Mouse (Mus musculus): Measurements from ENCODE around the gene Phb. TPM values are rescaled to one million over a fixed set of nuclear protein-coding genes. Genes with fewer than 3 reads are reported as not detected.
A peak's percentile ranks its signal among the peaks of the same experiment; 100 is the strongest.

Gene Phb
- polyA plus RNA-seq, 1 experiment from 2014 or later: 147 TPM

DNA sequence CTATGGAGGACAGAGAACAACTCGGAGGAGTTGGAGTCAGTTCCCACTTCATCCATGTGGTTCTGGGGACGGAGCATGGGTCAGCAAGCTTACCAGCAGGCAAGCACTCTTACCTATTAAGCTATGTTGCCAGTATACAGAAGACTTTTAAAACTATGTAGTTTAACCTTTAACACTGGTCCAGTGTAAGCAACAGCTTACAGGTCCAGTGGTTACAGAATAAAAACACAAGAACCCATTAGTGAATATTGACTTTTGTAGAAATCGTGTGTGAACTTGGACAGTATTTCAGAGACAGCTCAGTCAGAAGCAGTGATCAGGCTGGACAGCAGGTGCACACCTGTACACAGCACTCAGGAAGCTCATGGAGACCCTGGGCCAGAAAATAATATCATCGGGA, 57.7 kb downstream of the Phb start:
- 91% methylated on average over 4 of the region's 4 CpGs for WGBS
- Histone ChIP-seq H3K27ac (ENCODE audit: low read depth, low read length) (no peak overlapping the region), H3K9me3 (ENCODE audit: control insufficient read depth) (no peaks in the 10 kb centered on the region), H3K9ac (ENCODE audit: low read depth, low read length) (no peak overlapping the region), H3K4me1 (replicated peaks; ENCODE audit: control insufficient read depth, insufficient read depth, low read length) (peaks cover 6% of the 10 kb centered on the region; the same call in 1 of the 2 replicates), H3K27me3 (replicated peaks; ENCODE audit: control insufficient read depth, insufficient read depth, low read length) (no peaks in the 10 kb centered on the region), H3K4me3 (ENCODE audit: low read depth, low read length) (no peak overlapping the region), H3K4me2 (replicated peaks; ENCODE audit: low read depth) (no peak overlapping the region), H3K36me3 (ENCODE audit: control insufficient read depth, insufficient read depth) (no peaks in the 10 kb centered on the region)
- no peak for TF ChIP-seq CTCF (IDR thresholded peaks at IDR 0.05; ENCODE audit: low read depth)
- no peak for ATAC-seq

DNA sequence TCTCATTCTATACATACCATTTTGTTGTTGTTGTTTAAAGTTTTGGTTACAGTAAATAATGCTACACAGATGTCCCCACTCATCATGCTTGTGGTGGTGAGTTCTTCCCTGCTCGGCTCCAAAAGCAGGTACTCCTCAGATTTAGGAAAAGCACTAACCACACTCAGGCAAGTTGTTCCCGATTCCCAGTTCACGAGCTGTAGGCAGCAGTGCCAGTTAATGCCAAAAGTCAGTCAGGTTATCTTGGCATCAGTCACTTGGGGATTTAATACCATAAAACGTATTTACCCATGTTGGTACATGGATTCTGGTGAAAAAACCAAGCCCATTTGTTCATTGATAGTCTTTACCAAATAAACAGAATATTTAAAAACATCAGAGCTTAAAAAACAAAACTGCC, 59.4 kb downstream of the Phb start:
- Histone ChIP-seq H3K9me3 (ENCODE audit: control insufficient read depth) (no peaks in the 10 kb centered on the region), H3K36me3 (ENCODE audit: control insufficient read depth, insufficient read depth) (no peaks in the 10 kb centered on the region), H3K4me3 (ENCODE audit: low read depth, low read length) (no peak overlapping the region), H3K27ac (ENCODE audit: low read depth, low read length) (no peak overlapping the region), H3K4me1 (replicated peaks; ENCODE audit: control insufficient read depth, insufficient read depth, low read length) (peaks cover 6% of the 10 kb centered on the region; the same call in 1 of the 2 replicates), H3K27me3 (replicated peaks; ENCODE audit: control insufficient read depth, insufficient read depth, low read length) (no peaks in the 10 kb centered on the region), H3K4me2 (replicated peaks; ENCODE audit: low read depth) (no peak overlapping the region), H3K9ac (ENCODE audit: low read depth, low read length) (no peak overlapping the region)
- no peak for TF ChIP-seq CTCF (IDR thresholded peaks at IDR 0.05; ENCODE audit: low read depth)
- WGBS: 61% methylated on average over 4 of the region's 4 CpGs
- no peak for ATAC-seq

GRCm38 (mm10) chr11:95727947-95728346, 61.2 kb downstream of the Phb start:
- Histone ChIP-seq H3K4me3 (ENCODE audit: low read depth, low read length) (no peak overlapping the region), H3K9me3 (ENCODE audit: control insufficient read depth) (no peaks in the 10 kb centered on the region), H3K4me2 (replicated peaks; ENCODE audit: low read depth) (no peak overlapping the region), H3K9ac (ENCODE audit: low read depth, low read length) (no peak overlapping the region), H3K36me3 (ENCODE audit: control insufficient read depth, insufficient read depth) (no peaks in the 10 kb centered on the region), H3K4me1 (replicated peaks; ENCODE audit: control insufficient read depth, insufficient read depth, low read length) (peaks cover 6% of the 10 kb centered on the region; the same call in 1 of the 2 replicates), H3K27me3 (replicated peaks; ENCODE audit: control insufficient read depth, insufficient read depth, low read length) (no peaks in the 10 kb centered on the region), H3K27ac (ENCODE audit: low read depth, low read length) (no peak overlapping the region)
- 64% methylated on average over 5 of the region's 5 CpGs for WGBS
- TF ChIP-seq CTCF (IDR thresholded peaks at IDR 0.05; ENCODE audit: low read depth): no peak
- no peak for ATAC-seq

DNA sequence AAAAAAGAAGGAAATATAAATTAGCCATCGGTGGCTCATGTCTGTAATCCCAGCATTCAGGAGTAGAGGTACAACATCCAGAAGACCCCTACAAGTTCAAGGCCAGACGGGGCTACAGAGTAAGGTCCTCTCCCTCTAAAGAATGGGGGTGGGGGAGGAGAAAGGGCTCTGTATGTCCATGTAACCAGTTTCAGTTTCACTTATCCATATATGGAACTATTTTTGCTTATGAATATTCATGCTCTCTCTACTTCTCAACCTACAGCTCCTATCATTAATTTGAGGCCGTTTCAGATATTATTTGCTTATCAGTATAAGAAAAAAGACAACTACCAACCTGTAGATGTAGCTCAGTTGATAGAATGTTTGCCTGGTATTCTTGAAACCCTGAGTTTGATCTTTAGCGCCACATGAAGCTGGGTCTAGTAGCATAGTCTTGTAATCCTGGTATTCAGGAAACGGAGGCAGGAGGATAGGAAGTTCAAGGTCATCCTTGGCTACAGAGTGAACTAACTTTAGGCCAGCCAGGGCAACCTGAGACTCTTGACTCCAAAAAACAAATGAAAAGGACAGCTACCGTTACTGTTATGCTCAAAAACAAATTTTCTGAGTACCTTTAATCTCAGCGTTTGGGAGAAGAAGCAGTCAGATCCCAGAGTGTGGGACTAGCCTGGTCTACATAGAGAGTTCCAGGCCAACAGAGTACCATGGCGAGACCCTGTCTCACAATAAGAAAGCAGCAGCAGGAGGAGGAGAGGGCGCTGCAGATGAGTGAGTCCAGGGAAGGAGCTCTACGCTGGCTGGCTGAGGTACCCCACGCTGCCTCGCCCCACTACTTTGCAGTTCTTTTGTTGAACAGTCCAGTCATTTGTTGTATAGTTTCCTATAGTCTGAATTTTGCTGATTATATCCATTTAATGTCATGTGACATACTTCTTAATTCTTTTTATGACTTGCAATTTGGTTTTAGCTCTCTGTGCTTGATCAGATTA, 62.5 kb downstream of the Phb start:
- no peaks in the 10 kb centered on the region for H3K27me3 ChIP-seq (replicated peaks; ENCODE audit: control insufficient read depth, insufficient read depth, low read length)
- H3K27ac ChIP-seq (ENCODE audit: low read depth, low read length): 0 out of 2 replicates have a peak overlapping the region, but pooled peaks have one; percentile 9
- peak overlapping the region; percentile 40 for H3K4me2 ChIP-seq (replicated peaks; ENCODE audit: low read depth)
- WGBS: 76% methylated on average over 12 of the region's 12 CpGs
- no peak overlapping the region for H3K9ac ChIP-seq (ENCODE audit: low read depth, low read length)
- TF ChIP-seq CTCF (IDR thresholded peaks at IDR 0.05; ENCODE audit: low read depth): no peak
- no peaks in the 10 kb centered on the region for H3K36me3 ChIP-seq (ENCODE audit: control insufficient read depth, insufficient read depth)
- no peak for ATAC-seq
- peaks cover 6% of the 10 kb centered on the region; the same call in 1 of the 2 replicates for H3K4me1 ChIP-seq (replicated peaks; ENCODE audit: control insufficient read depth, insufficient read depth, low read length)
- no peaks in the 10 kb centered on the region for H3K9me3 ChIP-seq (ENCODE audit: control insufficient read depth)
- 0 out of 2 replicates have a peak overlapping the region, but pooled peaks have one; percentile 12 for H3K4me3 ChIP-seq (ENCODE audit: low read depth, low read length)

Other genes with a start within 250 kb of the Phb start
- 0.22 and 0.43 TPM in 2 replicates for gene Nxph3, start 152.4 kb upstream of the Phb start, polyA plus RNA-seq (2015; fragmentation: Nextera tagmentation; extraction: Ambion mirVana)
- gene Ngfr, start 79.2 kb upstream of the Phb start, polyA plus RNA-seq (2015; fragmentation: Nextera tagmentation; extraction: Ambion mirVana): 7.2 and 7.4 TPM in 2 replicates
- gene Zfp652, start 45.7 kb downstream of the Phb start, polyA plus RNA-seq (2015; fragmentation: Nextera tagmentation; extraction: Ambion mirVana): 7.9 and 9.7 TPM in 2 replicates
- gene B130006D01Rik, start 56.6 kb downstream of the Phb start, polyA plus RNA-seq (2015; fragmentation: Nextera tagmentation; extraction: Ambion mirVana): 0.26 and 0.41 TPM in 2 replicates
- 2.6 and 2.9 TPM in 2 replicates for gene Phospho1, start 157.5 kb downstream of the Phb start, polyA plus RNA-seq (2015; fragmentation: Nextera tagmentation; extraction: Ambion mirVana)
- 19.9 and 23.2 TPM in 2 replicates for gene Gngt2, start 170.3 kb downstream of the Phb start, polyA plus RNA-seq (2015; fragmentation: Nextera tagmentation; extraction: Ambion mirVana)
- 7.5 and 8.1 TPM in 2 replicates for gene Abi3, start 175.5 kb downstream of the Phb start, polyA plus RNA-seq (2015; fragmentation: Nextera tagmentation; extraction: Ambion mirVana)
- gene B4galnt2, start 247.9 kb downstream of the Phb start, polyA plus RNA-seq (2015; fragmentation: Nextera tagmentation; extraction: Ambion mirVana): 18.2 and 21.1 TPM in 2 replicates